Mouse (Mus musculus): ENCODE measurements at regions not wholly inside any gene's neighbourhood (a gene's known extent, or its start where the extent isn't known, plus 50 kb on each side); places are given as distances from the start of the nearest gene placed in this dataset.

- TF ChIP-seq ZNF384 (IDR thresholded peaks at IDR 0.05; ENCODE audit: low read depth, low read length) (no peak), HCFC1 (IDR thresholded peaks at IDR 0.05; ENCODE audit: borderline replicate concordance, insufficient read depth, low read length) (no peak), MAFK (IDR thresholded peaks at IDR 0.05; ENCODE audit: insufficient read depth, low read depth, low read length) (no peak)
Observed at GRCm38 (mm10) chr10:87384606-87385206, 108.8 kb downstream of the Ascl1 start.
